Mouse (Mus musculus): ENCODE measurements at regions not wholly inside any gene's neighbourhood (a gene's known extent, or its start where the extent isn't known, plus 50 kb on each side); places are given as distances from the start of the nearest gene placed in this dataset.

- Histone ChIP-seq H3K4me2 (no peak overlapping the region), H3K27ac (no peak overlapping the region), H3K27me3 (replicated peaks) (no peaks in the 10 kb centered on the region), H3K9ac (no peak overlapping the region), H3K4me1 (no peaks in the 10 kb centered on the region), H3K4me3 (replicated peaks) (no peak overlapping the region), H3K36me3 (no peaks in the 10 kb centered on the region), H3K9me3 (no peaks in the 10 kb centered on the region)
- WGBS = 30% methylated on average over 10 of the region's 10 CpGs
- no peak for ATAC-seq (ENCODE audit: insufficient read depth, low FRiP score, low read depth)
These were observed 112.0 kb upstream of the Spred2 start for GRCm38 (mm10) chr11:19811992-19812690.

GRCm38 (mm10) chr11:19813549-19813948, 110.6 kb upstream of the Spred2 start:
- no peak for ATAC-seq (ENCODE audit: insufficient read depth, low FRiP score, low read depth)

GRCm38 (mm10) chr11:19822991-19823390, 101.2 kb upstream of the Spred2 start:
- peaks cover 4% of the 10 kb centered on the region; the same call in 1 of the 2 replicates for H3K4me1 ChIP-seq
- no peak overlapping the region for H3K4me2 ChIP-seq
- H3K27ac ChIP-seq = no peak overlapping the region
- H3K9ac ChIP-seq = no peak overlapping the region
- H3K4me3 ChIP-seq (replicated peaks) = no peak overlapping the region
- H3K9me3 ChIP-seq = no peaks in the 10 kb centered on the region
- WGBS = 76% methylated on average over 5 of the region's 5 CpGs
- no peak for ATAC-seq (ENCODE audit: insufficient read depth, low FRiP score, low read depth)
- H3K27me3 ChIP-seq (replicated peaks) = no peaks in the 10 kb centered on the region
- no peaks in the 10 kb centered on the region for H3K36me3 ChIP-seq

More at GRCm38 (mm10) chr11:19813549-19813948, 110.6 kb upstream of the Spred2 start:
- Histone ChIP-seq H3K4me2 (no peak overlapping the region), H3K4me3 (replicated peaks) (no peak overlapping the region), H3K9me3 (no peaks in the 10 kb centered on the region), H3K27me3 (replicated peaks) (no peaks in the 10 kb centered on the region), H3K9ac (no peak overlapping the region), H3K36me3 (no peaks in the 10 kb centered on the region), H3K27ac (no peak overlapping the region), H3K4me1 (no peaks in the 10 kb centered on the region)
- WGBS = 71% methylated on average over 7 of the region's 7 CpGs

- Histone ChIP-seq H3K27ac (no peak overlapping the region), H3K4me2 (no peak overlapping the region), H3K27me3 (replicated peaks) (no peaks in the 10 kb centered on the region), H3K36me3 (no peaks in the 10 kb centered on the region), H3K9me3 (no peaks in the 10 kb centered on the region), H3K4me3 (replicated peaks) (no peak overlapping the region), H3K9ac (no peak overlapping the region), H3K4me1 (peaks cover 9% of the 10 kb centered on the region; the same call in 1 of the 2 replicates)
- no peak for ATAC-seq (ENCODE audit: insufficient read depth, low FRiP score, low read depth)
- WGBS = 0% methylated on average over 3 of the region's 3 CpGs
These were observed 100.7 kb upstream of the Spred2 start for GRCm38 (mm10) chr11:19823461-19823895.

GRCm38 (mm10) chr11:19826481-19827185, 97.5 kb upstream of the Spred2 start:
- Histone ChIP-seq H3K4me2 (no peak overlapping the region), H3K27me3 (replicated peaks) (no peaks in the 10 kb centered on the region), H3K27ac (no peak overlapping the region), H3K4me3 (replicated peaks) (no peak overlapping the region), H3K36me3 (no peaks in the 10 kb centered on the region), H3K9me3 (no peaks in the 10 kb centered on the region), H3K4me1 (peaks cover 20% of the 10 kb centered on the region), H3K9ac (no peak overlapping the region)
- 88% methylated on average over 13 of the region's 13 CpGs for WGBS
- ATAC-seq (ENCODE audit: insufficient read depth, low FRiP score, low read depth) = no peak

- Histone ChIP-seq H3K4me2 (no peak overlapping the region), H3K36me3 (no peaks in the 10 kb centered on the region), H3K4me1 (peaks cover 20% of the 10 kb centered on the region), H3K27ac (no peak overlapping the region), H3K9ac (no peak overlapping the region), H3K27me3 (replicated peaks) (no peaks in the 10 kb centered on the region), H3K9me3 (no peaks in the 10 kb centered on the region), H3K4me3 (replicated peaks) (no peak overlapping the region)
- ATAC-seq (ENCODE audit: insufficient read depth, low FRiP score, low read depth) = no peak
- 52% methylated on average over 11 of the region's 11 CpGs for WGBS
These were observed 96.2 kb upstream of the Spred2 start for GRCm38 (mm10) chr11:19827996-19828395.

- Histone ChIP-seq H3K4me2 (no peak overlapping the region), H3K27me3 (replicated peaks) (no peaks in the 10 kb centered on the region), H3K36me3 (no peaks in the 10 kb centered on the region), H3K4me3 (replicated peaks) (no peak overlapping the region), H3K4me1 (peaks cover 18% of the 10 kb centered on the region), H3K27ac (no peak overlapping the region), H3K9ac (no peak overlapping the region), H3K9me3 (no peaks in the 10 kb centered on the region)
- WGBS = 67% methylated on average over 8 of the region's 8 CpGs
- ATAC-seq (ENCODE audit: insufficient read depth, low FRiP score, low read depth) = no peak
These were observed 95.2 kb upstream of the Spred2 start for GRCm38 (mm10) chr11:19828959-19829401.

GRCm38 (mm10) chr11:19829564-19830279, 94.5 kb upstream of the Spred2 start:
- Histone ChIP-seq H3K36me3 (no peaks in the 10 kb centered on the region), H3K27ac (no peak overlapping the region), H3K27me3 (replicated peaks) (no peaks in the 10 kb centered on the region), H3K9ac (no peak overlapping the region), H3K4me1 (peaks cover 18% of the 10 kb centered on the region), H3K4me3 (replicated peaks) (no peak overlapping the region), H3K9me3 (no peaks in the 10 kb centered on the region), H3K4me2 (no peak overlapping the region)
- WGBS = 30% methylated on average over 9 of the region's 9 CpGs
- ATAC-seq (ENCODE audit: insufficient read depth, low FRiP score, low read depth) = no peak

GRCm38 (mm10) chr11:19830280-19831062, 93.7 kb upstream of the Spred2 start:
- no peak overlapping the region for H3K27ac ChIP-seq
- ATAC-seq (ENCODE audit: insufficient read depth, low FRiP score, low read depth) = no peak
- H3K9ac ChIP-seq = no peak overlapping the region
- no peak overlapping the region for H3K4me3 ChIP-seq (replicated peaks)
- no peaks in the 10 kb centered on the region for H3K27me3 ChIP-seq (replicated peaks)
- H3K9me3 ChIP-seq = no peaks in the 10 kb centered on the region
- no peaks in the 10 kb centered on the region for H3K36me3 ChIP-seq
- H3K4me1 ChIP-seq = peaks cover 23% of the 10 kb centered on the region
- WGBS = 17% methylated on average over 18 of the region's 18 CpGs
- no peak overlapping the region for H3K4me2 ChIP-seq

GRCm38 (mm10) chr11:19834561-19834960, 89.6 kb upstream of the Spred2 start:
- H3K9ac ChIP-seq = no peak overlapping the region
- no peak overlapping the region for H3K4me2 ChIP-seq
- H3K4me1 ChIP-seq = peaks cover 11% of the 10 kb centered on the region
- no peaks in the 10 kb centered on the region for H3K9me3 ChIP-seq
- no peak for ATAC-seq (ENCODE audit: insufficient read depth, low FRiP score, low read depth)
- no peak overlapping the region for H3K27ac ChIP-seq
- no peaks in the 10 kb centered on the region for H3K36me3 ChIP-seq
- 79% methylated on average over 8 of the region's 8 CpGs for WGBS
- no peaks in the 10 kb centered on the region for H3K27me3 ChIP-seq (replicated peaks)
- H3K4me3 ChIP-seq (replicated peaks) = no peak overlapping the region

- no peak overlapping the region for H3K4me3 ChIP-seq (replicated peaks)
- no peaks in the 10 kb centered on the region for H3K36me3 ChIP-seq
- H3K4me2 ChIP-seq = no peak overlapping the region
- 0 out of 2 replicates have a peak, but pooled peaks cover 7% of the 10 kb centered on the region for H3K4me1 ChIP-seq
- H3K9ac ChIP-seq = no peak overlapping the region
- WGBS = 24% methylated on average over 6 of the region's 6 CpGs
- ATAC-seq (ENCODE audit: insufficient read depth, low FRiP score, low read depth) = peak; percentile 69; the same call in 1 of the 2 replicates
- H3K9me3 ChIP-seq = no peaks in the 10 kb centered on the region
- H3K27ac ChIP-seq = peak overlapping the region; percentile 61; the same call in 1 of the 2 replicates
- H3K27me3 ChIP-seq (replicated peaks) = no peaks in the 10 kb centered on the region
These were observed 88.9 kb upstream of the Spred2 start for GRCm38 (mm10) chr11:19835221-19835745.

Data from stomach, embryonic 15.5 days (tissue).